Mouse (Mus musculus) heart, postnatal 36 days (tissue): ENCODE data around the gene Gm43191. TPM values are rescaled to one million over a fixed set of nuclear protein-coding genes. Genes with fewer than 3 reads are reported as not detected.

Experiments
- total RNA-seq, 2 experiments: library from RNA; stranded (reverse); gene quantifications; 2 replicates each; pipeline ENCODE4 v1.2.3; 2021

The Gm43191 gene
- total RNA-seq, 2 experiments from 2014 or later: not detected

Other genes starting within 250 kb of the Gm43191 start
- gene Rtca, start 173.1 kb downstream of the Gm43191 start, total RNA-seq: 10 to 100 TPM; 20.2 to 21.0 TPM
- gene Dbt, start 168.2 kb downstream of the Gm43191 start, total RNA-seq: 10 to 100 TPM; 59.8 to 62.9 TPM
- 10 to 100 TPM; 74.1 to 75.1 TPM for gene Lrrc39, start 118.3 kb downstream of the Gm43191 start, total RNA-seq
- 1 to 10 TPM; 2.4 to 2.8 TPM for gene Sass6, start 86.3 kb downstream of the Gm43191 start, total RNA-seq
- gene Trmt13, start 66.7 kb downstream of the Gm43191 start, total RNA-seq: 1 to 10 TPM; 5.1 to 6.1 TPM
- gene Mfsd14a, start 18.6 kb downstream of the Gm43191 start, total RNA-seq: 10 to 100 TPM; 19.7 to 21.5 TPM
- gene Slc35a3, start 31.6 kb upstream of the Gm43191 start, total RNA-seq: 10 to 100 TPM; 12.8 to 15.3 TPM
- gene Agl, start 126.9 kb upstream of the Gm43191 start, total RNA-seq: 100 to 1,000 TPM; 189 to 212 TPM
- gene Frrs1, start 178.2 kb upstream of the Gm43191 start, total RNA-seq: 1 to 10 TPM; 2.7 to 5.0 TPM